Mouse (Mus musculus) hindbrain, embryonic 16.5 days (tissue): ENCODE data around the gene Hsd17b2. TPM values are rescaled to one million over a fixed set of nuclear protein-coding genes. Genes with fewer than 3 reads are reported as not detected.

Experiments
- ATAC-seq: fragments of 200-750 bp; cut with Nextera tagmentation; 2 replicates; pipeline ENCODE4 v1.8.0; 2017; ENCODE audit warnings: moderate TSS enrichment, moderate library complexity
- H3K27ac ChIP-seq: fragments of 300-500 bp; sonication (generic); 2 replicates; pipeline ENCODE4 v1.5.1; 2014; ENCODE audit warnings: low read depth, mild to moderate bottlenecking, control low read depth, low read length, moderate library complexity
- H3K27me3 ChIP-seq: fragments of 300-500 bp; sonication (generic); replicated peaks from 2 replicates; pipeline ENCODE4 v1.6.1; 2014; ENCODE audit warnings: low read length; ENCODE audit not compliant: control insufficient read depth, insufficient read depth
- H3K36me3 ChIP-seq: fragments of 300-500 bp; sonication (generic); 2 replicates; pipeline ENCODE4 v1.6.1; 2014; ENCODE audit warnings: mild to moderate bottlenecking, low read length, moderate library complexity, mixed read lengths; ENCODE audit not compliant: control insufficient read depth, insufficient read depth
- H3K4me1 ChIP-seq: fragments of 300-500 bp; sonication (generic); 2 replicates; pipeline ENCODE4 v1.6.1; 2014; ENCODE audit warnings: low read depth, low read length; ENCODE audit not compliant: control insufficient read depth, insufficient read depth
- H3K4me2 ChIP-seq: fragments of 300-500 bp; sonication (generic); 2 replicates; pipeline ENCODE4 v1.6.1; 2014; ENCODE audit warnings: mild to moderate bottlenecking, low read length, control low read depth, moderate library complexity
- H3K4me3 ChIP-seq: fragments of 300-500 bp; sonication (generic); 2 replicates; pipeline ENCODE4 v1.5.1; 2014; ENCODE audit warnings: mild to moderate bottlenecking, low read length, control low read depth, moderate library complexity
- H3K9ac ChIP-seq: fragments of 300-500 bp; sonication (generic); 2 replicates; pipeline ENCODE4 v1.6.1; 2014; ENCODE audit warnings: low read depth, mild to moderate bottlenecking, control low read depth, low read length, moderate library complexity
- H3K9me3 ChIP-seq: fragments of 300-500 bp; sonication (generic); 2 replicates; pipeline ENCODE4 v1.6.1; 2014; ENCODE audit warnings: mild to moderate bottlenecking, low read length, moderate library complexity; ENCODE audit not compliant: control insufficient read depth
- WGBS: fragments of 180-500 bp; shearing (Covaris S2); extraction: QIAGEN DNeasy Blood & Tissue Kit; methylation state at CpG from one replicate; pipeline ENCODE4 v1.1.7; 2014; 5-methylcytosine and 5-hydroxymethylcytosine counted together
- polyA plus RNA-seq: library from polyadenylated mRNA; unstranded; fragments of >200 nt; fragmentation: Nextera tagmentation; extraction: Ambion mirVana; gene quantifications from 2 replicates; pipeline ENCODE4 v1.2.1, GENCODE M21; 2015

The Hsd17b2 gene
- polyA plus RNA-seq, 1 experiment from 2014 or later: 0.73 TPM

DNA sequence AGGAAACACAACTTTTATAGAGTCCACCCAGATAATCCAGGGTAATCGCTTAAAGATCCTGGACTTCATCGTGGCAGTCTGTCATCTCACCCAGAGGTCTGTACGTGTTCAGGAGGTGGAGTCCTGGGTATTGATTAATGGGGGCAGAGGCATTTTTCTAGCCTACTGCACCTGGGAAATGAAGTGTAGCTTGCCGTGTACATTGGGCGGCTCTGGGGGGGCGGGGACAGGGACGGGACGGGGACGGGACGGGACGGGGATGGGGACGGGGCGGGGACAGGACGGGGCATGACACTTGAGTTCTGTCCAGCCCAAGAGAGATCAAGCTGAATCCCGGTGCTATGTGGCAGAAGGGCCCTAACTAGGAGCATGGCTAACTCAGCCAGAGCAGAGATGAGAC lies 94.8 kb downstream of the Hsd17b2 start:
- peaks cover 8% of the 10 kb centered on the region for H3K36me3 ChIP-seq

DNA sequence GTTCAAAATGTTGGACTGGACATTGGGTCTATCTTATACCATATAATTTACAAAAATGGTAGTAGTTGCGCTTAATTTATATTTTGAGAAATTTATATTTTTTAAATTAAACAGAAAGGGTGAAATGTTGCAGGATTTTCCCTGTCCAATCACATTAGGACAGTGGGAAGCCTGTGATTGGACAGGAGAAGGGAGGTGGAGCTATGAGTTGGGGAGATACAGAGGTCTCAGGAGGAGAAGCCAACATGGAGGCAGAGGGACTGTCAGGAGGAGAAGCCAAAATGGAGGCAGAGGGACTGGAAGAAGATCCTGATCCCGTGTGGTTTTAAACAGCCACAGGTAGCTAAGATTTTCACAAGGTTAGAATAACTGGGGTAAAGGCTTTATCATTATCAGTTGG lies 96.4 kb downstream of the Hsd17b2 start:
- Histone ChIP-seq H3K4me3 (no peak overlapping the region), H3K4me2 (no peak overlapping the region), H3K27me3 (no peaks in the 10 kb centered on the region), H3K4me1 (peaks cover 21% of the 10 kb centered on the region), H3K36me3 (peaks cover 8% of the 10 kb centered on the region), H3K27ac (no peak overlapping the region), H3K9ac (no peak overlapping the region), H3K9me3 (no peaks in the 10 kb centered on the region)
- 94% methylated on average over 2 of the region's 2 CpGs for WGBS
- ATAC-seq: no peak

More for the DNA sequence above, 94.8 kb downstream of the Hsd17b2 start:
- Histone ChIP-seq H3K27me3 (no peaks in the 10 kb centered on the region), H3K4me1 (peaks cover 19% of the 10 kb centered on the region), H3K9ac (no peak overlapping the region), H3K4me3 (no peak overlapping the region), H3K9me3 (no peaks in the 10 kb centered on the region), H3K4me2 (no peak overlapping the region), H3K27ac (no peak overlapping the region)
- ATAC-seq: no peak
- 95% methylated on average over 15 of the region's 15 CpGs for WGBS

DNA sequence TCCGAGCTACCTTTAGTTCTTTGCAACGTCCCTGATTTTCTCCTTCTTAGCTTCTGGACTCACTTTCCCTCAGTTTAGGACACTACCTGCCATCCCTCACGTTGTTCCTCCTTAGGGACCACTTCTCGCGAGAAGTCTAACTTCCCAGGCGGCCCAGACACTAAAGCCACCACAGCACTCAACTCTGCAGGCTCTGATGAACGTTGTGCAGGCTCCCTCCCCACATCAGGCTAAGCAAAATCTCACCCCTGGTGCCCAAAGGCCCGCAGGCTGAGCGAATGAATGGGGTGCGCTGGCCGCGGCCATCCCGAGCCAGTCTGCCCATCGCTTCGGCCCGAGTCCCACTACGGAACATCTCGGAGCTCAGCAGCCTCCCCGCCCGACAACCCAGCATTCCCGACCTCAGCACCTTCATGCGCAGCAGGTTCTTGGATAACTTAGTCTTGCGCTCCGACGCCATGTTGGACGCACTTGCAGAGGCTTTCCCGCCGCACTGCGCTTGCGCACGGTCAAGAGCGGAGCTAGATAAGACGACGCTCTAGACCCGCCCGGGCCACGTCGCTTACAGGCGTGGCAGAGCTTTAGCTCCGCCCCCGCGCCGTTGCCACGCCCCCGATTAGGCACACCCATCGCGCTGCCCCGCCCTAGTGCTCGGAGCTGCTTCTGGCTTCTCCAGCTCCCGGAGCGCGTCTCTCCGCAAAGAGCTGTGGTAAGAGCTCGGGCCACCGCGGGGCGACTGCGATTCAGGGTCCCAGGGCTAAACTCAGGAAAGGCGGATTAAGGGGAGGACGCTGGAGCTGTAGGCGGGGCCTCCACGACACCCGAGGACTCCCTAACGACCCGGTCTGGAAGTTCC lies 100.0 kb downstream of the Hsd17b2 start, which contains the start of gene Mphosph6:
TSS of gene Mphosph6 (minus strand) at position 501 of the 856 bp plus-strand sequence.
- peak; percentile 99 for ATAC-seq
- peak within 1 kb of the TSS; percentile 87 for H3K4me3 ChIP-seq
- H3K9me3 ChIP-seq: no peaks in the 10 kb centered on the region
- H3K4me2 ChIP-seq: peak within 1 kb of the TSS; percentile 85
- H3K27me3 ChIP-seq: no peaks in the 10 kb centered on the region
- H3K36me3 ChIP-seq: 0 out of 2 replicates have a peak, but pooled peaks cover 2% of the 10 kb centered on the region
- peak within 1 kb of the TSS; percentile 86 for H3K9ac ChIP-seq
- peak within 1 kb of the TSS; percentile 89 for H3K27ac ChIP-seq
- under 1% methylated on average over 65 of the region's 65 CpGs for WGBS
- H3K4me1 ChIP-seq: peaks cover 18% of the 10 kb centered on the region

GRCm38 (mm10) chr8:117802299-117802689 lies 100.6 kb downstream of the Hsd17b2 start:
- 0 out of 2 replicates have a peak, but pooled peaks cover 2% of the 10 kb centered on the region for H3K36me3 ChIP-seq
- no peaks in the 10 kb centered on the region for H3K27me3 ChIP-seq
- peak overlapping the region; percentile 87 for H3K4me3 ChIP-seq
- ATAC-seq: peak; percentile 81
- no peaks in the 10 kb centered on the region for H3K9me3 ChIP-seq
- H3K4me2 ChIP-seq: peak overlapping the region; percentile 85
- peak overlapping the region; percentile 89 for H3K27ac ChIP-seq
- peaks cover 18% of the 10 kb centered on the region for H3K4me1 ChIP-seq
- WGBS: 3% methylated on average over 11 of the region's 11 CpGs
- peak overlapping the region; percentile 86 for H3K9ac ChIP-seq

- Histone ChIP-seq H3K4me1 (peaks cover 11% of the 10 kb centered on the region), H3K36me3 (no peaks in the 10 kb centered on the region)
- WGBS: 73% methylated on average over 5 of the region's 5 CpGs
Measured at GRCm38 (mm10) chr8:117805419-117805818, 103.7 kb downstream of the Hsd17b2 start.

More at GRCm38 (mm10) chr8:117805419-117805818, 103.7 kb downstream of the Hsd17b2 start:
- Histone ChIP-seq H3K27ac (no peak overlapping the region), H3K4me3 (no peak overlapping the region), H3K9me3 (no peaks in the 10 kb centered on the region), H3K4me2 (no peak overlapping the region), H3K27me3 (no peaks in the 10 kb centered on the region), H3K9ac (no peak overlapping the region)
- ATAC-seq: no peak

Other genes starting within 250 kb of the Hsd17b2 start
- gene Plcg2, start 203.6 kb upstream of the Hsd17b2 start, polyA plus RNA-seq: 1.3 and 1.5 TPM in 2 replicates
- gene Sdr42e1, start 28.2 kb upstream of the Hsd17b2 start, polyA plus RNA-seq: 2.3 and 2.9 TPM in 2 replicates
- gene Mphosph6, start 100.0 kb downstream of the Hsd17b2 start, polyA plus RNA-seq: 31.4 and 31.5 TPM in 2 replicates